Comparison of ENCODE assay signal across 13 mouse cellular contexts in genomic region chr11:75934425-75934824, GRCm38 (mm10). TPM values are rescaled to one million over a fixed set of nuclear protein-coding genes. Genes with fewer than 3 reads are reported as not detected.
DNase-seq lines count a peak whose midpoint lies in the region; ATAC-seq and TF ChIP-seq lines count a peak whose summit lies in the region.
"Had no signal": no experiment of that assay in that cellular context is flagged by ENCODE, and none has a peak within 500 bp of the region (broad histone marks: within the 10 kb centered on the region; RNA-seq: fewer than 3 reads in every experiment).

No protein-coding gene starts in this region.

- H3K27ac ChIP-seq in heart, embryonic 13.5 days (replicated peaks), result peak overlapping the region; percentile 90; the same call in 1 of the 2 replicates
- H3K27ac ChIP-seq in midbrain, embryonic 10.5 days (replicated peaks), result peak overlapping the region; percentile 60; the same call in 1 of the 2 replicates
- no peak overlapping the region for H3K27ac ChIP-seq in midbrain, embryonic 13.5 days
- H3K27ac ChIP-seq in kidney, postnatal 0 days, result peak overlapping the region; percentile 79; the same call in 1 of the 2 replicates
- H3K27ac ChIP-seq in stomach, embryonic 16.5 days (ENCODE audit: low read length), result peak overlapping the region; percentile 43
- H3K27ac ChIP-seq: forebrain, embryonic 13.5 days had no signal

- H3K9ac ChIP-seq in heart, embryonic 13.5 days, result no peak overlapping the region
- H3K9ac ChIP-seq in midbrain, embryonic 13.5 days (replicated peaks), result no peak overlapping the region
- H3K9ac ChIP-seq in kidney, postnatal 0 days (ENCODE audit: low read depth, low read length), result no peak overlapping the region
- H3K9ac ChIP-seq in stomach, embryonic 16.5 days (ENCODE audit: low read length), result no peak overlapping the region
- H3K9ac ChIP-seq: forebrain, embryonic 13.5 days had no signal

- H3K9me3 ChIP-seq in heart, embryonic 13.5 days, result no peaks in the 10 kb centered on the region
- no peaks in the 10 kb centered on the region for H3K9me3 ChIP-seq in midbrain, embryonic 10.5 days (replicated peaks)
- no peaks in the 10 kb centered on the region for H3K9me3 ChIP-seq in midbrain, embryonic 13.5 days
- H3K9me3 ChIP-seq in kidney, postnatal 0 days (replicated peaks; ENCODE audit: low read length), result no peaks in the 10 kb centered on the region
- no peaks in the 10 kb centered on the region for H3K9me3 ChIP-seq in stomach, embryonic 16.5 days (replicated peaks; ENCODE audit: control insufficient read depth, low read length)
- H3K9me3 ChIP-seq: forebrain, embryonic 13.5 days; megakaryocyte, embryonic 14.5 days had no signal

- intact Hi-C loops in heart, postnatal 25 days (cut with DNase I), result loop anchor here (5.0 kb wide), 1 partner anchor 33 kb away; no protein-coding TSS in a partner anchor

- no peaks in the 10 kb centered on the region for H3K27me3 ChIP-seq in heart, embryonic 13.5 days (replicated peaks)
- H3K27me3 ChIP-seq in midbrain, embryonic 10.5 days (ENCODE audit: low read depth, poor library complexity, severe bottlenecking), result no peaks in the 10 kb centered on the region
- no peaks in the 10 kb centered on the region for H3K27me3 ChIP-seq in midbrain, embryonic 13.5 days
- H3K27me3 ChIP-seq in kidney, postnatal 0 days (ENCODE audit: insufficient read depth, low read length), result no peaks in the 10 kb centered on the region
- no peaks in the 10 kb centered on the region for H3K27me3 ChIP-seq in stomach, embryonic 16.5 days (ENCODE audit: control insufficient read depth, insufficient read depth, low read length)
- H3K27me3 ChIP-seq: forebrain, embryonic 13.5 days had no signal

- H3K36me3 ChIP-seq in heart, embryonic 13.5 days, result no peaks in the 10 kb centered on the region
- H3K36me3 ChIP-seq in midbrain, embryonic 10.5 days, result no peaks in the 10 kb centered on the region
- no peaks in the 10 kb centered on the region for H3K36me3 ChIP-seq in midbrain, embryonic 13.5 days
- H3K36me3 ChIP-seq in kidney, postnatal 0 days (ENCODE audit: insufficient read depth, low read length), result no peaks in the 10 kb centered on the region
- no peaks in the 10 kb centered on the region for H3K36me3 ChIP-seq in stomach, embryonic 16.5 days (ENCODE audit: control insufficient read depth, insufficient read depth, low read length)

- H3K4me2 ChIP-seq in heart, embryonic 13.5 days, result no peak overlapping the region
- no peak overlapping the region for H3K4me2 ChIP-seq in midbrain, embryonic 13.5 days (replicated peaks)
- H3K4me2 ChIP-seq in kidney, postnatal 0 days (ENCODE audit: low read length), result no peak overlapping the region
- no peak overlapping the region for H3K4me2 ChIP-seq in stomach, embryonic 16.5 days (ENCODE audit: low read depth, low read length)
- H3K4me2 ChIP-seq: forebrain, embryonic 13.5 days had no signal

- no peak for DNase-seq in heart, postnatal 25 days (ENCODE audit: low spot score)
- no peak for DNase-seq in midbrain, embryonic 10.5 days (ENCODE audit: low spot score)
- DNase-seq in kidney, postnatal 0 days (ENCODE audit: low spot score), result no peak
- DNase-seq in urinary bladder, postnatal 10 days (ENCODE audit: low spot score), result no peak
- no peak for DNase-seq in retina, embryonic 14.5 days (ENCODE audit: low spot score)
- DNase-seq: adrenal gland, adult 2 months; embryo, embryonic 11 days; thymus, postnatal 4 days had no signal

- H3K4me3 ChIP-seq in heart, embryonic 13.5 days, result no peak overlapping the region
- H3K4me3 ChIP-seq in midbrain, embryonic 10.5 days, result no peak overlapping the region
- no peak overlapping the region for H3K4me3 ChIP-seq in midbrain, embryonic 13.5 days (replicated peaks)
- no peak overlapping the region for H3K4me3 ChIP-seq in kidney, postnatal 0 days (replicated peaks; ENCODE audit: low read depth, low read length)
- no peak overlapping the region for H3K4me3 ChIP-seq in stomach, embryonic 16.5 days (replicated peaks; ENCODE audit: low read length)
- H3K4me3 ChIP-seq: forebrain, embryonic 13.5 days; megakaryocyte, embryonic 14.5 days had no signal

- WGBS in heart, embryonic 13.5 days, result 55% methylated on average over 6 of the region's 6 CpGs
- WGBS in midbrain, embryonic 10.5 days, result 72% methylated on average over 6 of the region's 6 CpGs
- 57% methylated on average over 6 of the region's 6 CpGs for WGBS in midbrain, embryonic 13.5 days
- WGBS in kidney, postnatal 0 days, result 80% methylated on average over 6 of the region's 6 CpGs
- 73% methylated on average over 6 of the region's 6 CpGs for WGBS in stomach, embryonic 16.5 days

- no peak for TF ChIP-seq CTCF in kidney, postnatal 0 days (IDR thresholded peaks at IDR 0.05; ENCODE audit: low read depth)

- peaks cover 59% of the 10 kb centered on the region for H3K4me1 ChIP-seq in heart, embryonic 13.5 days
- peaks cover 33% of the 10 kb centered on the region for H3K4me1 ChIP-seq in midbrain, embryonic 10.5 days
- H3K4me1 ChIP-seq in midbrain, embryonic 13.5 days (replicated peaks), result peaks cover 13% of the 10 kb centered on the region
- H3K4me1 ChIP-seq in kidney, postnatal 0 days (replicated peaks; ENCODE audit: insufficient read depth, low read length), result peaks cover 31% of the 10 kb centered on the region
- peaks cover 42% of the 10 kb centered on the region for H3K4me1 ChIP-seq in stomach, embryonic 16.5 days (ENCODE audit: control insufficient read depth, insufficient read depth, low read length)

- ATAC-seq in heart, embryonic 13.5 days (ENCODE audit: extremely low read depth, insufficient number of reproducible peaks, low FRiP score, low TSS enrichment), result no peak
- ATAC-seq in midbrain, embryonic 13.5 days, result no peak
- no peak for ATAC-seq in kidney, postnatal 0 days (replicated peaks; ENCODE audit: low FRiP score, low read depth)
- no peak for ATAC-seq in stomach, embryonic 16.5 days (ENCODE audit: insufficient read depth, low FRiP score)
- ATAC-seq: forebrain, embryonic 13.5 days had no signal

RNA-seq across cellular contexts. Expression of gene Rph3al, which starts 3.8 kb away (rescaled TPM):
- 5.3 and 5.4 TPM in 2 replicates for polyA plus RNA-seq in heart, embryonic 13.5 days (2015; fragmentation: Nextera tagmentation; extraction: Ambion mirVana)
- total RNA-seq in heart, postnatal 25 days (2021), result 10 to 100 TPM in 1 of 2 experiments, 1 to 10 TPM in 1; 9.8 to 11.5 TPM
- polyA plus RNA-seq in midbrain, embryonic 10.5 days (2016; fragmentation: Nextera tagmentation; extraction: Ambion mirVana), result 1.1 TPM in 2 replicates
- polyA plus RNA-seq in midbrain, embryonic 13.5 days (2015; fragmentation: Nextera tagmentation; extraction: Ambion mirVana), result 1.9 and 2.4 TPM in 2 replicates
- 14.5 and 15.4 TPM in 2 replicates for polyA plus RNA-seq in kidney, postnatal 0 days (2015; fragmentation: Nextera tagmentation; extraction: Ambion mirVana)
- polyA plus RNA-seq in stomach, embryonic 16.5 days (2015; fragmentation: Nextera tagmentation; extraction: Ambion mirVana), result 10.5 and 10.9 TPM in 2 replicates
